Mouse (Mus musculus) skeletal muscle tissue, postnatal 0 days (tissue): Measurements from ENCODE around the gene Trip10. TPM values are rescaled to one million over a fixed set of nuclear protein-coding genes. Genes with fewer than 3 reads are reported as not detected.

Experiments used
- microRNA-seq, 2 experiments: library from miRNA; unstranded; fragments of <30 nt; microRNA quantifications; one replicate each; pipeline ENCODE4; 2016
- polyA plus RNA-seq: library from polyadenylated mRNA; unstranded; fragments of >200 nt; fragmentation: Nextera tagmentation; extraction: Ambion mirVana; gene quantifications from 2 replicates; pipeline ENCODE4 v1.2.1, GENCODE M21; 2015

Trip10 gene
- polyA plus RNA-seq: 41.2 and 47.7 TPM in 2 replicates

DNA sequence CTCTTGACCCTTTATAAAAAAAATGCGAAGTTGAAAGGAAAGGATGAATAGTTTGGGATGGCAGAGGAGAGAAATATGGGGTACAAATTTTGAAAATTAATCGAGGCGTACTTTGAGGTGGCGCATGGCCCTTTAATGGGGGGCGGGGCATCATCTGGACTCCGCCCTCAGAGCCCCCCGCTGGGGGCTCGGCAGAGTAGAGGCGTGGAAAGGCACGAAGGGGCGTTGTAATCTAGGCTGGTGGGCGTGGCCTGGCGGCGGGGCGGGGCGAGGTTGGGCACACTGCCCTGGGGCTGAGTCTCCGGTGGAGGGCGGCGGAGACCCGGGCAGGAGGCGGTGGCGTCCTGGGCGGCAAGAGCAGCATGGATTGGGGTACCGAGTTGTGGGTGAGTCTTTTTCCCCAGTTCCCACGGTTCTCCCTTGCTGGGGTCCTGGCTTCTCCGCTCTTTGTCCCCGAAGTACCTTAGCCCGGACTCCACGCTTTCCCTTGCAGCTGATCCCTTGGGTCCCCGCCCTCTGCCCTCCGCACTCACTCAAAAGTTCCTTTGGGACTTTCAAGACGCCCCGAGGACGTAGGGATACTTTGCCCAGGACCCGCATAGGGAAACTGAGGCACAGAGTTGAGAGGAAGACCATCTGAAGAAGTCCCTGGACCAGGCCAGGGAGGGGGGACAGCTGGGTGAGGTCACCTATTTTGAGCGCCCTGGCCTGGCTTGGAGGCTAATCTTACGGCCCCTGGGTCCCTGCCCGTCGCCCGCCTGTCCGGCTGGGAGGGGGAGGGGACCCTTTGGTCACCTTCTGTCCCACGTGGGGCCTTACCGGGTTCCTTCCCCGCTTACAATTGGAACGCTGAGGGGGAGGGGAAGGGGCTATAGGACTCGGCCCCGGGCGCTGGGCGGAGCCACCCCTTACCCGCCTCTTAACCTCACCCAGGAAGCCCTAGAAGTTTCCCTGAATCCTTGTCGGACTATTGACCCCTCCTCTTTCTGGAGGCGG is at the start of gene Trip10:
Gene Trip10 (plus strand): TSS at position 270 of the 996 bp plus-strand sequence.

DNA sequence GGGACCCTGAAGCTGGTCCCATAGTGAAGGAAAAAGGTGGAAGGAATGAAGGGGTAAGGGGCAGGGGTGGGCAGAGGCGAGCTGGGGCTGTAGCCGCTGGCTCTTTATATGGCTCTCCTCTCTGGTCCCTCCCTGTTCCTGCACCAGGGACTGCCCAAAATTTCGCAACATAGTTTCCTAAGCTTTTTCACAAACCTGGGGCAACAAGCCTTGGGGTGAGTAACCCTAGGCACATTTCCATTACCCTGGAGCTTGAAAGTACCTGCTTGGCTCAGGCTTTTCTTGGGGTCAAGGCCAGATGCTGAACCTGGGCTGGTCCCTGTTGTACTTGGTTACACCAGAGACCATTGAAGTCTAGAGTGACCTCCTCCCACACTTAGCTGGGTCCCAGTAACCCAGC is 21.2 kb upstream of the Trip10 start, which contains the start of gene C3:
Gene C3 (minus strand): TSS at position 123 of the 400 bp plus-strand sequence.

GRCm38 (mm10) chr17:57248201-57248699 is 1.0 kb upstream of the Trip10 start, which contains the start of gene Gpr108:
Gpr108 (minus strand) TSS chr17:57248446.

GRCm38 (mm10) chr17:57278943-57279590 is 29.8 kb downstream of the Trip10 start, which contains the start of gene Vav1:
Vav1 (plus strand) TSS chr17:57279100.

Small RNA genes within 50 kb of the gene (microRNA-seq; reads per million reads assigned to microRNA genes)
- gene Mir6978: 0 reads per million in 2 experiments

Other genes with a start within 250 kb of the Trip10 start
- 0.41 and 0.46 TPM in 2 replicates for gene Pspn, start 249.4 kb upstream of the Trip10 start, polyA plus RNA-seq
- 28.6 and 38.6 TPM in 2 replicates for gene Gtf2f1, start 238.2 kb upstream of the Trip10 start, polyA plus RNA-seq
- 0.28 and 0.33 TPM in 2 replicates for gene Gm17949, start 238.0 kb upstream of the Trip10 start, polyA plus RNA-seq
- 13.9 and 15.7 TPM in 2 replicates for gene Khsrp, start 217.9 kb upstream of the Trip10 start, polyA plus RNA-seq
- not detected in 2 replicates for gene Slc25a41, start 207.8 kb upstream of the Trip10 start, polyA plus RNA-seq
- 0.68 and 1.1 TPM in 2 replicates for gene Crb3, start 190.3 kb upstream of the Trip10 start, polyA plus RNA-seq
- gene Slc25a23, start 189.6 kb upstream of the Trip10 start, polyA plus RNA-seq: 4.2 and 5.2 TPM in 2 replicates
- 0.86 and 2.1 TPM in 2 replicates for gene Dennd1c, start 170.9 kb upstream of the Trip10 start, polyA plus RNA-seq
- 2.0 and 3.6 TPM in 2 replicates for gene Tubb4a, start 161.7 kb upstream of the Trip10 start, polyA plus RNA-seq
- gene Tnfsf9, start 144.1 kb upstream of the Trip10 start, polyA plus RNA-seq: 1.1 and 1.5 TPM in 2 replicates
- gene Cd70, start 99.7 kb upstream of the Trip10 start, polyA plus RNA-seq: not detected in 2 replicates
- gene Tnfsf14, start 55.3 kb upstream of the Trip10 start, polyA plus RNA-seq: 0.13 TPM in 1 of 2 replicates, not detected in the other
- gene C3, start 21.3 kb upstream of the Trip10 start, polyA plus RNA-seq: 4.3 and 53.1 TPM in 2 replicates
- gene Gpr108, start 1.0 kb upstream of the Trip10 start, polyA plus RNA-seq: 25.9 and 31.3 TPM in 2 replicates
- gene Vav1, start 29.6 kb downstream of the Trip10 start, polyA plus RNA-seq: 1.5 and 1.9 TPM in 2 replicates
- gene Adgre1, start 109.2 kb downstream of the Trip10 start, polyA plus RNA-seq: 6.4 and 7.1 TPM in 2 replicates